Mouse (Mus musculus): Measurements from ENCODE around the gene Gm9803.

DNA sequence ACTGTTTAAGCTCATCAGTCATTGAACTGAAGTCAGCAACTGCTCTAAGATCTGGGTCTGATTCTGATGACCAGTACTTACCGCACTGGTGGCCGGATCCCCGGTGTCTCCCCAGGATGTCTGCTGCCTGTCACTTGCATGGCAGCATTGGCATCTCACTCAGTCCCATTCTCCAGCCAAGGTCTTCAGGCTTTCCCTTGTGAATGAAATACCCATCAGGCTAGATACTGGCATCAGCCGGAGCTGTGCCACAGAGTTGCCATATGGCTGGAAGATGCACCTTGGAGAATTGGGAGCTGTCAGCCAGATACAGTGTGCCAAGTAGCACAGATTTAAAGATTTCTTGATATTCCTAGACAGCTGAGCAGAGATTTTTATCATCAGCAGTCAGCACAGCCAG, 21.3 kb upstream of the Gm9803 start:
- TF ChIP-seq CTCF (IDR thresholded peaks at IDR 0.05; ENCODE audit: control insufficient read depth, insufficient read depth, insufficient replicate concordance, low read depth, low read length) (no peak), POLR2A (IDR thresholded peaks at IDR 0.05; ENCODE audit: control insufficient read depth, low read depth, low read length) (no peak)

Measured in testis, adult 2 months (tissue).